Mouse (Mus musculus) midbrain, embryonic 14.5 days (tissue): ENCODE data around the gene Pagr1b. TPM values are rescaled to one million over a fixed set of nuclear protein-coding genes. Genes with fewer than 3 reads are reported as not detected.

Source experiments
- ATAC-seq: fragments of 200-750 bp; cut with Nextera tagmentation; 2 replicates; pipeline ENCODE4 v1.8.0; 2017; ENCODE audit warnings: moderate number of reproducible peaks, moderate library complexity; ENCODE audit not compliant: low FRiP score, low TSS enrichment
- DNase-seq: peaks from one replicate; pipeline ENCODE4 v3.0.0-alpha.2; 2015
- H3K27ac ChIP-seq: fragments of 300-500 bp; sonication (generic); replicated peaks from 2 replicates; pipeline ENCODE4 v1.5.1; 2014; ENCODE audit warnings: mild to moderate bottlenecking, low read depth, low read length, moderate library complexity
- H3K27me3 ChIP-seq: fragments of 300-500 bp; sonication (generic); 2 replicates; pipeline ENCODE4 v1.6.1; 2014; ENCODE audit warnings: low read length, control low read depth, mixed read lengths; ENCODE audit not compliant: control insufficient read depth, insufficient read depth
- H3K36me3 ChIP-seq: fragments of 300-500 bp; sonication (generic); 2 replicates; pipeline ENCODE4 v1.6.1; 2014; ENCODE audit warnings: low read length, control low read depth; ENCODE audit not compliant: control insufficient read depth, insufficient read depth
- H3K4me1 ChIP-seq: fragments of 300-500 bp; sonication (generic); 2 replicates; pipeline ENCODE4 v1.6.1; 2014; ENCODE audit warnings: mild to moderate bottlenecking, antibody characterized with exemption, low read length, control low read depth; ENCODE audit not compliant: control insufficient read depth, insufficient read depth
- H3K4me2 ChIP-seq: fragments of 300-500 bp; sonication (generic); 2 replicates; pipeline ENCODE4 v1.6.1; 2014; ENCODE audit warnings: mild to moderate bottlenecking, low read length, moderate library complexity
- H3K4me3 ChIP-seq: fragments of 300-500 bp; sonication (generic); replicated peaks from 2 replicates; pipeline ENCODE4 v1.5.1; 2014; ENCODE audit warnings: low read depth, low read length
- H3K9ac ChIP-seq: fragments of 300-500 bp; sonication (generic); replicated peaks from 2 replicates; pipeline ENCODE4 v1.6.1; 2014; ENCODE audit warnings: mild to moderate bottlenecking, low read length, moderate library complexity
- H3K9me3 ChIP-seq: fragments of 300-500 bp; sonication (generic); 2 replicates; pipeline ENCODE4 v1.6.1; 2016; ENCODE audit warnings: low read length, control low read depth, mixed read lengths; ENCODE audit not compliant: control insufficient read depth
- WGBS: fragments of 180-500 bp; shearing (Covaris S2); extraction: QIAGEN DNeasy Blood & Tissue Kit; methylation state at CpG from one replicate; pipeline ENCODE4 v1.1.7; 2014; 5-methylcytosine and 5-hydroxymethylcytosine counted together
- polyA plus RNA-seq: library from polyadenylated mRNA; unstranded; fragments of >200 nt; fragmentation: Nextera tagmentation; extraction: Ambion mirVana; gene quantifications from 2 replicates; pipeline ENCODE4 v1.2.1, GENCODE M21; 2014

The Pagr1b gene
- polyA plus RNA-seq, 1 experiment from 2014 or later: not detected

- WGBS: under 1% methylated on average over 55 of the region's 55 CpGs
- no peaks in the 10 kb centered on the region for H3K9me3 ChIP-seq
- DNase-seq: peak; percentile 99
- peak within 1 kb of the TSS; percentile 96 for H3K9ac ChIP-seq
- H3K36me3 ChIP-seq: peaks cover 45% of the 10 kb centered on the region
- H3K4me1 ChIP-seq: peaks cover 11% of the 10 kb centered on the region
- peak within 1 kb of the TSS; percentile 92 for H3K4me2 ChIP-seq
- peak within 1 kb of the TSS; percentile 95 for H3K27ac ChIP-seq
- no peaks in the 10 kb centered on the region for H3K27me3 ChIP-seq
- peak; percentile 92 for ATAC-seq
- H3K4me3 ChIP-seq: peak within 1 kb of the TSS; percentile 90
Observed at GRCm38 (mm10) chr7:126975950-126976866, 40.1 kb downstream of the Pagr1b start, which contains the start of gene Cdiptos. TSS of gene Cdiptos (minus strand) at chr7:126976098.

- peaks cover 11% of the 10 kb centered on the region for H3K4me1 ChIP-seq
- ATAC-seq (no peak), DNase-seq (no peak)
- peak within 1 kb of the TSS; percentile 95 for H3K27ac ChIP-seq
- H3K4me2 ChIP-seq: peak within 1 kb of the TSS; percentile 92
- no peaks in the 10 kb centered on the region for H3K9me3 ChIP-seq
- 0% methylated on average over 1 of the region's 1 CpGs for WGBS
- H3K27me3 ChIP-seq: no peaks in the 10 kb centered on the region
- H3K9ac ChIP-seq: peak within 1 kb of the TSS; percentile 96
- H3K4me3 ChIP-seq: peak within 1 kb of the TSS; percentile 90
- peaks cover 48% of the 10 kb centered on the region for H3K36me3 ChIP-seq
Observed at GRCm38 (mm10) chr7:126975893-126975949, 40.6 kb downstream of the Pagr1b start, which contains the start of gene Cdipt. TSS of gene Cdipt (plus strand) at chr7:126975914.

- no peak for DNase-seq
- H3K9me3 ChIP-seq: no peaks in the 10 kb centered on the region
- no peak overlapping the region for H3K9ac ChIP-seq
- peak overlapping the region; percentile 95; the same call in 1 of the 2 replicates for H3K27ac ChIP-seq
- WGBS: 11% methylated on average over 8 of the region's 8 CpGs
- H3K36me3 ChIP-seq: peaks cover 48% of the 10 kb centered on the region
- peak overlapping the region; percentile 92 for H3K4me2 ChIP-seq
- H3K4me1 ChIP-seq: peaks cover 11% of the 10 kb centered on the region
- no peaks in the 10 kb centered on the region for H3K27me3 ChIP-seq
- ATAC-seq: peak; percentile 5; the same call in 1 of the 2 replicates
- peak overlapping the region; percentile 90; the same call in 1 of the 2 replicates for H3K4me3 ChIP-seq
Observed at GRCm38 (mm10) chr7:126975493-126975892, 40.8 kb downstream of the Pagr1b start.

- WGBS: 63% methylated on average over 6 of the region's 6 CpGs
- Histone ChIP-seq H3K9me3 (no peaks in the 10 kb centered on the region), H3K36me3 (peaks cover 88% of the 10 kb centered on the region), H3K4me2 (no peak overlapping the region), H3K9ac (no peak overlapping the region), H3K27ac (no peak overlapping the region), H3K4me3 (no peak overlapping the region), H3K4me1 (no peaks in the 10 kb centered on the region), H3K27me3 (no peaks in the 10 kb centered on the region)
- ATAC-seq (no peak), DNase-seq (no peak)
Observed at GRCm38 (mm10) chr7:126967361-126967760, 48.9 kb downstream of the Pagr1b start.

- no peaks in the 10 kb centered on the region for H3K4me1 ChIP-seq
- H3K4me3 ChIP-seq: no peak overlapping the region
- no peak overlapping the region for H3K9ac ChIP-seq
- no peak overlapping the region for H3K27ac ChIP-seq
- no peaks in the 10 kb centered on the region for H3K27me3 ChIP-seq
- H3K9me3 ChIP-seq: no peaks in the 10 kb centered on the region
- WGBS: 70% methylated on average over 3 of the region's 3 CpGs
- DNase-seq (no peak), ATAC-seq (no peak)
- peaks cover 91% of the 10 kb centered on the region for H3K36me3 ChIP-seq
- no peak overlapping the region for H3K4me2 ChIP-seq
Observed at GRCm38 (mm10) chr7:126965568-126965967, 50.7 kb downstream of the Pagr1b start.

GRCm38 (mm10) chr7:126963548-126964286 lies 52.6 kb downstream of the Pagr1b start:
- no peak overlapping the region for H3K27ac ChIP-seq
- no peak for ATAC-seq
- no peaks in the 10 kb centered on the region for H3K4me1 ChIP-seq
- no peaks in the 10 kb centered on the region for H3K9me3 ChIP-seq
- 30% methylated on average over 19 of the region's 19 CpGs for whole genome bisulfite sequencing
- H3K27me3 ChIP-seq: no peaks in the 10 kb centered on the region
- H3K4me3 ChIP-seq: no peak overlapping the region
- H3K36me3 ChIP-seq: peaks cover 91% of the 10 kb centered on the region
- H3K9ac ChIP-seq: no peak overlapping the region
- no peak overlapping the region for H3K4me2 ChIP-seq
- peak; percentile 61 for DNase-seq

GRCm38 (mm10) chr7:126961965-126962364 lies 54.3 kb downstream of the Pagr1b start:
- Histone ChIP-seq H3K9me3 (no peaks in the 10 kb centered on the region), H3K4me2 (no peak overlapping the region), H3K27me3 (no peaks in the 10 kb centered on the region), H3K9ac (no peak overlapping the region), H3K27ac (no peak overlapping the region), H3K4me3 (no peak overlapping the region), H3K4me1 (no peaks in the 10 kb centered on the region), H3K36me3 (peaks cover 91% of the 10 kb centered on the region)
- ATAC-seq (no peak), DNase-seq (no peak)
- WGBS: 90% methylated on average over 4 of the region's 4 CpGs

- no peaks in the 10 kb centered on the region for H3K4me1 ChIP-seq
- no peak overlapping the region for H3K4me3 ChIP-seq
- ATAC-seq: no peak
Observed at GRCm38 (mm10) chr7:126961095-126961494, 55.2 kb downstream of the Pagr1b start.

More at GRCm38 (mm10) chr7:126961095-126961494, 55.2 kb downstream of the Pagr1b start:
- Histone ChIP-seq H3K4me2 (no peak overlapping the region), H3K9ac (no peak overlapping the region), H3K9me3 (no peaks in the 10 kb centered on the region), H3K27ac (no peak overlapping the region), H3K27me3 (no peaks in the 10 kb centered on the region), H3K36me3 (peaks cover 90% of the 10 kb centered on the region)
- no peak for DNase-seq
- 89% methylated on average over 5 of the region's 5 CpGs for WGBS
